Mouse (Mus musculus) forebrain, embryonic 10.5 days (tissue): ENCODE results near the gene Flt3l. TPM values are rescaled to one million over a fixed set of nuclear protein-coding genes. Genes with fewer than 3 reads are reported as not detected.

Experiments used
- DNase-seq: peaks from one replicate; pipeline ENCODE4 v3.0.0-alpha.2; 2017; ENCODE audit warnings: low spot score; ENCODE audit errors: extremely low spot score
- H3K27ac ChIP-seq: fragments of 300-500 bp; sonication (generic); 2 replicates; pipeline ENCODE4 v1.5.1; 2016; ENCODE audit warnings: mild to moderate bottlenecking
- H3K27me3 ChIP-seq: fragments of 300-500 bp; sonication (generic); 2 replicates; pipeline ENCODE4 v1.6.1; 2016; ENCODE audit warnings: mild to moderate bottlenecking; ENCODE audit not compliant: poor library complexity, severe bottlenecking
- H3K36me3 ChIP-seq: fragments of 300-500 bp; sonication (generic); replicated peaks from 2 replicates; pipeline ENCODE4 v1.6.1; 2016; ENCODE audit warnings: mild to moderate bottlenecking, moderate library complexity
- H3K4me1 ChIP-seq: fragments of 300-500 bp; sonication (generic); 2 replicates; pipeline ENCODE4 v1.6.1; 2016
- H3K4me3 ChIP-seq: fragments of 300-500 bp; sonication (generic); 2 replicates; pipeline ENCODE4 v1.5.1; 2016; ENCODE audit warnings: mild to moderate bottlenecking, moderate library complexity
- H3K9me3 ChIP-seq: fragments of 300-500 bp; sonication (generic); 2 replicates; pipeline ENCODE4 v1.6.1; 2016; ENCODE audit warnings: mild to moderate bottlenecking, moderate library complexity
- WGBS: fragments of 180-500 bp; shearing (Covaris S2); methylation state at CpG from one replicate; pipeline ENCODE4 v1.1.7; 2016; 5-methylcytosine and 5-hydroxymethylcytosine counted together
- polyA plus RNA-seq: library from polyadenylated mRNA; unstranded; fragments of >200 nt; fragmentation: Nextera tagmentation; extraction: Ambion mirVana; gene quantifications from 2 replicates; pipeline ENCODE4 v1.2.1, GENCODE M21; 2016

The Flt3l gene
- polyA plus RNA-seq, 1 experiment from 2014 or later, result 1.1 TPM

DNA sequence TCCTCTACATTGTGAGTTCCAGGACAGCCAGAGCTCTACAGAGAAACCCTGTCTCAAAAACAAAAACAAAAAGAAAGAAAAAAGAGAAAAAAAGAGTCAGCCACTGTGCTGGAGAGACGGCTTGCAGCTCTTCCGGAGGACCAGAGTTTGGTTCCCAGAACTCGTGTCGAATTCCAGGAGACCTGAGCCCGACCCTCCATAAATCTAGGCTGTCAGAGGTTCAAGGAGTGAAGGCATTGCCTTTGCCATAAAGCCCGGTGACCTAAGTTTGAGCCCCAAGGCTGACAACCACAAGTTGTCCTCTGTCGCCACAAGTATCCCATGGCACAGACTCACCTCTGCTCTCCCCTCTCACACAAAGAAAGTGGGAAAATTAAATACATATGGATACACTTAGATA, 42.1 kb downstream of the Flt3l start:
- Histone ChIP-seq H3K27ac (peak overlapping the region; percentile 17; the same call in 1 of the 2 replicates), H3K9me3 (no peaks in the 10 kb centered on the region), H3K4me1 (peaks cover 56% of the 10 kb centered on the region), H3K4me3 (no peak overlapping the region), H3K27me3 (peaks cover 5% of the 10 kb centered on the region; the same call in 1 of the 2 replicates), H3K36me3 (peaks cover 8% of the 10 kb centered on the region; the same call in 1 of the 2 replicates)
- no peak for DNase-seq
- 73% methylated on average over 7 of the region's 7 CpGs for WGBS

DNA sequence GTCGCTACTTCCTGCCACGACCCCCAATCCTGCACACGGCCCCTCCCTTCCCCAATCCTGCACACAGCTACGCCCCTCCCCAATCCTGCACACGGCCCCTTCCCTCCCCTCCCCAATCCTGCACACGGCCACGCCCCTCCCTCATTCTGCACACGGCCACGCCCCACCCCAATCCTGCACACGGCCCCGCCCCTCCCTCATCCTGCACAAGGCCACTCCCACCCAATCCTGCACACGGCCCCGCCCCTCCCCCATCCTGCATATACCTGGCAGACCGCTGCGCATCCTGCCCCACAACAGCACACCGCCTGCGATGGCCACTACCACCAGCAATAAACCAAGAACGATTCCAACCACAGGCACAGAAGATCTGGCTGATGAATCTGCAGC, 42.7 kb downstream of the Flt3l start:
- H3K4me3 ChIP-seq, result 0 out of 2 replicates have a peak overlapping the region, but pooled peaks have one; percentile 22
- peaks cover 56% of the 10 kb centered on the region for H3K4me1 ChIP-seq
- peak; percentile 29 for DNase-seq
- peaks cover 5% of the 10 kb centered on the region; the same call in 1 of the 2 replicates for H3K27me3 ChIP-seq
- WGBS, result 35% methylated on average over 18 of the region's 18 CpGs
- peaks cover 11% of the 10 kb centered on the region for H3K36me3 ChIP-seq
- H3K9me3 ChIP-seq, result no peaks in the 10 kb centered on the region
- H3K27ac ChIP-seq, result peak overlapping the region; percentile 64

DNA sequence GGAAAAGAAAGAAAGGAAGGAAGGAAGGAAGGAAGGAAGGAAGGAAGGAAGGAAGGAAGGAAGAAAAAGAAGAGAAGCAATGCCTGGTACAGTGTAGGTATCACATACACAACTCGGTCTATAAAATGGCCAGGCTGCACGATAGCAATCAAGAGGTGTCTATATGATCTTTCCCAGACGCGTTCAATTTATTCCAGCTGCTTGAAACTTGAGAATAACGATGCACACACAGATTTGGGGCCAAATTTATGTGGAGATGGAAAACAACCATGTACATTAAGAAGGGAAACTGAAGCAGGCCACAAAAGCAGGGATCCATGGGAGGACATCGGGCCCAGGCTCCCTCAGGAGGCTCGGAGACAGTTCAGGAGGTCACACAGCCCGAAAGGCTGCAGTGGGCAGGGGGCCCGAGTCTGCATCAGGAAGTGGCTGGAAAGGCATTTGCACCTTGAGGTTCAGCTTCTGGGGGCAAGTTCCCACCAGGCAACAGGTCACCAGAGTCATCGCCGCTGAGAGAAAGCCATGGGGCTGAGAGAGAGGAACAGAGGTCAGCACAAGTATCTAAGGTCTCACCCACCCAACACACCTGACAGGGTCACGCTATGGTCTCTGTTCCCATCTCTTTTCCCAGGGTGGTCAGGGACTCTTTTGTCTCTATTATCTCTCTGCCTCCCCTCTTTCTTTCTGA, 43.3 kb downstream of the Flt3l start:
- Histone ChIP-seq H3K9me3 (no peaks in the 10 kb centered on the region), H3K4me3 (peak overlapping the region; percentile 22; the same call in 1 of the 2 replicates), H3K27me3 (peaks cover 5% of the 10 kb centered on the region; the same call in 1 of the 2 replicates), H3K27ac (peak overlapping the region; percentile 64), H3K4me1 (peaks cover 56% of the 10 kb centered on the region), H3K36me3 (peaks cover 16% of the 10 kb centered on the region)
- no peak for DNase-seq
- 63% methylated on average over 12 of the region's 12 CpGs for WGBS

DNA sequence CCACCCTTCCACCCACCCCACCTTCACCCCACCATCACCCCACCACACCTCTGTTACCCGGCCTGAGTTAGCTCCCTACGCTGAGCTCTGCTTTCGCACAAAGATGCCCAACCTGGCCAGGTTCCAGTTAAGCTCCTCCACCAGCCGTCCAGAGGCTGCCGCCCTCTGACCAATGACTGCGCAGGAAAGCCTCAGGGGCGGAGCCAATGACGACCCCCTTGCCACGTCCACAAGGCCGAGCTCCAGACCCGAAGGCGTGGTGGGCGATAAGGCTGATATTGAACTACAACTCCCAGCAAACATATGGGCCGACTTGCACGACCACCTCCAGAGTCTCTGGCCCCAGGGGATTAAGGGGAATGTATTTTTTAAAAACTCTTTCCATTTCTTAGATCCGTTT, 44.2 kb downstream of the Flt3l start, which contains the start of gene Rcn3:
TSS of gene Rcn3 (minus strand) at position 174 of the 400 bp plus-strand sequence.
- Histone ChIP-seq H3K27ac (peak within 1 kb of the TSS; percentile 88), H3K9me3 (no peaks in the 10 kb centered on the region), H3K27me3 (peaks cover 5% of the 10 kb centered on the region; the same call in 1 of the 2 replicates), H3K36me3 (peaks cover 26% of the 10 kb centered on the region), H3K4me1 (peaks cover 51% of the 10 kb centered on the region), H3K4me3 (peak within 1 kb of the TSS; percentile 68)
- 0% methylated on average over 16 of the region's 16 CpGs for WGBS
- DNase-seq, result peak; percentile 94

DNA sequence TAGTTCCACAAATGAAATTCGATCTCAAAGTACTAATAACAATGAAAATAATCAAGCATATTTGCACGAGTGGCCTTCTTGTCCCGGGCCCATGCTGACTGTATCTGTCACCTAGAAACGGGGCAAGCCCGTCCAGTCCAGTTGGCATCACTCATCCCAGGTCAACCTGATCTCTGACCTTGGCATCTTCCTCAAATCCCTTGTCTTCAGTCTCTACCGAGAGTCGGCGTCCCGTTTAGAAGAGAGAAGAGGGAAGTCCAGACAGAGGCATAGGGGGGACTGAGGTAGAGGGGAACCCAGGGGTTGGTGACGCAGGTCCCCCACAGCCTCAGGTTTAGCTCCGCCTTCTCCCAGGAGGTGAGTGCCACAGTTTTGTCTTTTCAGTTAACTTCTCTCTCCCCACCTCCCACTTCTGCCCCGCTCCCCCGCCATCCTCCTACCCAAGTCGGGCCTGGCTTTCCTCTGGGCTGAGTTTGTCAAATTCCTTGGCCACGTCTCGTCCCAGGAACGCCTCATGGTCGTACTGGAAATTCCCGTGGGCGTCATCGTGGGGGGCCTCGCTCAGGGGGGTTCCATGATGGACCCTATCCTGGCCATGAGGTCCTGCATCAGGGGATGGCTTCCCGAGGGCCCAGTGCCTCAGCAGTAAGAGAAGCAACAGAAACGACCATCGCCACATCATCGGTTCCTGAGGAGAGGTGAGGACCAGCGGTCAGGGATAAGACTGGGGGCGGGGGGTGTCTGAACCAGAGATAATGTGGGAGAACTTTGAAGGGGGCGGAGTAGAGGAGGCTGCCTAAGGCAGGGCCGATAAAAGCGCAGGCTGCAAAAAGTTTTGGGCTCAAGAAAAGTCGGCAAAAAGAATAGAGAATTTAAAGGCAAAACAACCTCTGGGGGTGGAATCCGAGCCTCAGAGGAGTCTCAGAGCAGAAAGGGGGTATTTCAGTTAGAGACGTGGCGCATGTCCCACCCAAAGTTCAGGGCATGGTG, 44.9 kb downstream of the Flt3l start:
- H3K4me3 ChIP-seq, result peak overlapping the region; percentile 68
- DNase-seq, result no peak
- 15% methylated on average over 35 of the region's 35 CpGs for WGBS
- H3K36me3 ChIP-seq, result peaks cover 33% of the 10 kb centered on the region
- H3K9me3 ChIP-seq, result no peaks in the 10 kb centered on the region
- peak overlapping the region; percentile 88 for H3K27ac ChIP-seq
- H3K4me1 ChIP-seq, result peaks cover 51% of the 10 kb centered on the region
- peaks cover 5% of the 10 kb centered on the region; the same call in 1 of the 2 replicates for H3K27me3 ChIP-seq

DNA sequence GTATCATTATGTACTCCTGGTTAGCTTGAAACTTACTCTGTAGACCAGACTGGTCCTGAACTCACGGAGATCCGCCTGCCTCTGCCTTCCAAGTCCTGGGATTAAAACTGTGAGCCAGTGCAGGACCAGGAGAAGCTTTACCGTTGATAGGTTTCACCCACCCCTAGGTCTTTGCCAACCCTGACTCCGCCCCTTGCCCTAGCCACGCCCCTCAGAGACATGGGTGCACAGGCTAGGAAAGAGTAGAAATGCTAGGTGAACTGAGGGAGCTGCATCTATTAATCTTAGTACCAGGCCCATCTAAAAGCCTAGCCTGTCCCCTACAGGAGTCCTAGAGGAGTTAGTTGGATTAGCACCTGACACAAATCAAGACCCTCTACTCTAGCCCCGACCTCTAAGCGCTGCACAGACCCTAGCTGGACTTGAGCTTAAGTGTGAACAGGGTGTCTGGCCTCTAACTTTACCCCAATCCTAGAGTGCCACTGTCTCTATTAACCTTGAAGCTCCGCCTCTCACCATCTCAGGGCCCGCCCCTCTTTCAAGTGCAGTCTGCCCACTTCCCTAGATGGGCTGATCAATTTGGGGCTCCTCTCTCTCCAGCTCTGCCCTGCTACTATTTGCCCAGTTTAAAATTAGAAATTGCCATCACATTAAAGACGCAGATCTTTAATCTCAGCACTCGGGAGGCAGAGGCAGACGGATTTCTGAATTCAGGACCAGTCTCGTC, 45.8 kb downstream of the Flt3l start:
- WGBS, result 81% methylated on average over 13 of the region's 13 CpGs
- no peak overlapping the region; the same call in 1 of the 2 replicates for H3K27ac ChIP-seq
- H3K27me3 ChIP-seq, result peaks cover 5% of the 10 kb centered on the region; the same call in 1 of the 2 replicates
- DNase-seq, result no peak
- no peaks in the 10 kb centered on the region for H3K9me3 ChIP-seq
- peaks cover 49% of the 10 kb centered on the region for H3K4me1 ChIP-seq
- H3K36me3 ChIP-seq, result peaks cover 42% of the 10 kb centered on the region
- H3K4me3 ChIP-seq, result peak overlapping the region; percentile 68; the same call in 1 of the 2 replicates

GRCm38 (mm10) chr7:45088597-45088996, 47.6 kb downstream of the Flt3l start:
- 91% methylated on average over 17 of the region's 17 CpGs for WGBS
- no peak for DNase-seq
- no peak overlapping the region for H3K4me3 ChIP-seq
- H3K4me1 ChIP-seq, result peaks cover 35% of the 10 kb centered on the region
- peaks cover 58% of the 10 kb centered on the region for H3K36me3 ChIP-seq
- H3K9me3 ChIP-seq, result no peaks in the 10 kb centered on the region
- peaks cover 5% of the 10 kb centered on the region; the same call in 1 of the 2 replicates for H3K27me3 ChIP-seq
- no peak overlapping the region for H3K27ac ChIP-seq

DNA sequence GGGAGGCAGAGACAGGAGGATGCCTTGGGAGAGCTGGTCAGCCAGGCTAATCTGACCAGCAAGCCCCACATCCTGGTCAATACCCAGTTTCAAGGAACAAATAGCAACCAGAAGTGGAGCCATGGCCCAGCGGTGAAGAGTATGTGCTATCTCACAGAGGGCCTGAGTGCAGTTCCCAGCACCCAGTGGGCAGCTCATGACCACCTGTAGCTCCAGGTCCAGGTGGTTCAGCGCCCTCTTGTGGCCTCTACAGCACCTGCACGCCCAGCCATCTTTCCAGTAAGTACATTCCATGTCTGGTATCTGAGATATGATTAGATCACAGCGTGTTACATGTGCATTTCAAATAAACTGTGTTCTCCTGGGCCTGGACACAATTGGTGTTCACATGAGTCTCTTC, 50.1 kb downstream of the Flt3l start:
- Histone ChIP-seq H3K27me3 (peaks cover 1% of the 10 kb centered on the region; the same call in 1 of the 2 replicates), H3K4me3 (no peak overlapping the region), H3K27ac (no peak overlapping the region), H3K9me3 (no peaks in the 10 kb centered on the region), H3K4me1 (peaks cover 17% of the 10 kb centered on the region), H3K36me3 (peaks cover 72% of the 10 kb centered on the region)
- 73% methylated on average over 4 of the region's 4 CpGs for WGBS
- DNase-seq, result no peak

- no peaks in the 10 kb centered on the region for H3K27me3 ChIP-seq
- no peak for DNase-seq
- 91% methylated on average over 22 of the region's 22 CpGs for WGBS
- 0 out of 2 replicates have a peak overlapping the region, but pooled peaks have one; percentile 26 for H3K27ac ChIP-seq
- peaks cover 13% of the 10 kb centered on the region; the same call in 1 of the 2 replicates for H3K4me1 ChIP-seq
- peaks cover 59% of the 10 kb centered on the region for H3K36me3 ChIP-seq
- H3K9me3 ChIP-seq, result no peaks in the 10 kb centered on the region
- 0 out of 2 replicates have a peak overlapping the region, but pooled peaks have one; percentile 2 for H3K4me3 ChIP-seq
Observed at GRCm38 (mm10) chr7:45083300-45083890, 52.8 kb downstream of the Flt3l start.

DNA sequence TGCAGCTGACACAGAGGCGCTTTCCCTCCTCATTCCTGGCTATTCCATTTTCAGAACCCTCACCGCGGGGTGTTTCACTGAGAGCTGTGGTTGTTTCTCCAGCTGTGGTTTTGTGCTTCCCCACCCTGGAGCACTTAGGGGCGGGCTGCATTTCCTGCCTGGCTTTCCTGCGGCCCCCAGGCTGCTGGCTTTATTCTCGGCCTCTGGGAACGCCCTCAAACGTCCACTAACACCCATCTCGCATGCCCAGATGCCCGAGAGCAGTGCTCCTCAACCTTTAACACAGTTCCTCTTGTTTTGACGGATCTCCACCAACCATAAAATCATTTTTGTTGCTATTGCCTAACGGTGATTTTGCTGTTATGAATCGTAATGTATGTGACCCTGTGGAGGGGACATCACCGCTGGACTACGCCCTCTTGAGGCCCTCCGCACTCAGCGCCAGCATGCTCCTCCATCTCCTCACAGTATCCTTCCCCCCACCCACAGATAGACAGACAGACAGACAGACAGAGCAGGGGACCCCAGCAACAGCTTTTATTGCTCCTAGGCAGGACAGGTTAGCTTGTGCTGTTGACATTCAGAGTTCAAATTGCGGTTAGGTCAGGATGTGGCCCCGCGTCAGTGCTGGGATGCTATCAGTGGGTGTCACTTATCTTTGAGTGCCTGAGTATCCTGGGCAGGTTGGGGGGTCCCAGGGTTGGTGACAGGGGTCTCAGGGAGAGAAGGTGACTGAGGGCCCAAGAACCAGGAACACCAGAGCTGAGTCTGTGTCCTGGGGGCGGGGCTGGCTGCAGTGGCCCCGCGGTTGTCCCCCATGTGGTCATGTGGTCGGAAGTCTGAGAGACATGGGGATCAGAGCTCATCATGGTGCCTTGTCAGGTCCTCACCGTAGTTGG, 53.6 kb downstream of the Flt3l start:
- H3K4me3 ChIP-seq, result no peak overlapping the region
- peaks cover 13% of the 10 kb centered on the region; the same call in 1 of the 2 replicates for H3K4me1 ChIP-seq
- H3K36me3 ChIP-seq, result peaks cover 55% of the 10 kb centered on the region
- whole genome bisulfite sequencing, result 75% methylated on average over 25 of the region's 25 CpGs
- 0 out of 2 replicates have a peak overlapping the region, but pooled peaks have one; percentile 26 for H3K27ac ChIP-seq
- DNase-seq, result no peak
- H3K9me3 ChIP-seq, result no peaks in the 10 kb centered on the region
- no peaks in the 10 kb centered on the region for H3K27me3 ChIP-seq

DNA sequence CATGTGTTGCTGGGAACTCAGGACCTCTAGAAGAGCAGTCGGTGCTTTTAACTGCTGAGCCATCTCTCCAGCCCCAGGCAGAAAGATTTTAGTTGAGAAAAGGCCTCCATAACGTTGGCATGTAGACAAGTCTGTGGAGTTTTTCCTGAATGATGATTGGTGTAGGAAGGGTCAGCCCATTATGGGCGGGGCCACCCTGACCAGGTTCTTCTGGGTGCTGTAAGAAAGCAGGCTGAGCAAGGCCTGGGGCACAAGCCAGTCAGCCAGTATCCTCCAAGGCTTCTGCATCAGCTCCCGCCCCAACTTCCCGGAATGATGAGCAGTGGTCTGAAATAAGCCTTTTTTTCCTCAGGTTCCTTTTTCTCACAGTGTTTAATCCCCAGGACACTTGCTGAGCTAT, 55.2 kb downstream of the Flt3l start:
- H3K27me3 ChIP-seq, result no peaks in the 10 kb centered on the region
- DNase-seq, result no peak
- no peak overlapping the region for H3K4me3 ChIP-seq
- no peak overlapping the region for H3K27ac ChIP-seq
- peaks cover 13% of the 10 kb centered on the region; the same call in 1 of the 2 replicates for H3K4me1 ChIP-seq
- 40% methylated on average over 5 of the region's 5 CpGs for WGBS
- H3K9me3 ChIP-seq, result no peaks in the 10 kb centered on the region
- H3K36me3 ChIP-seq, result peaks cover 55% of the 10 kb centered on the region
